Mouse (Mus musculus): Measurements from ENCODE around the gene Klhdc9.
"Not testable (repeated sequence)": the region's sequence is repeated elsewhere in the genome, so short reads cannot be mapped to it uniquely, and the experiment has no call there.

The Klhdc9 gene

DNA sequence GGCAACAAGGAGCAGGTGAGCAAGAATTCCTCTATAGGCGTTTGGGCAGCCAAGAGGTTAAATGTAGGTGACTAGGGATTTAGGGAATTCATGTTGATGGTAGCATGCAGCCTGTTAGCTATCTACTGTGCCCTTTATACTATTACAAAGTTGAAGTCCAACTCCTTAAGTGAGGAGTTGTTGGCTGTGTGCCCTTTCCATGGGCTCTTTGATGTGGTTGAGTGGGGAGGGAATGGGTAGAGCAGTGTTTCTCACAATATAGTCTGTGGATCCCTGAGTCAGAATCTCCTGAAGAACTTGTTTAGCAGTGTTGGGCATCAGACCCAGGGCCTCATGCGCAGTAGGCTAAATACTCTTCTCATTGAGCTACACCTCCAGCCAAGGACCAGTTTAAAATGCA, 3.8 kb downstream of the Klhdc9 start:
- DNase-seq (ENCODE audit: low spot score in 2 of 2) = no peak

DNA sequence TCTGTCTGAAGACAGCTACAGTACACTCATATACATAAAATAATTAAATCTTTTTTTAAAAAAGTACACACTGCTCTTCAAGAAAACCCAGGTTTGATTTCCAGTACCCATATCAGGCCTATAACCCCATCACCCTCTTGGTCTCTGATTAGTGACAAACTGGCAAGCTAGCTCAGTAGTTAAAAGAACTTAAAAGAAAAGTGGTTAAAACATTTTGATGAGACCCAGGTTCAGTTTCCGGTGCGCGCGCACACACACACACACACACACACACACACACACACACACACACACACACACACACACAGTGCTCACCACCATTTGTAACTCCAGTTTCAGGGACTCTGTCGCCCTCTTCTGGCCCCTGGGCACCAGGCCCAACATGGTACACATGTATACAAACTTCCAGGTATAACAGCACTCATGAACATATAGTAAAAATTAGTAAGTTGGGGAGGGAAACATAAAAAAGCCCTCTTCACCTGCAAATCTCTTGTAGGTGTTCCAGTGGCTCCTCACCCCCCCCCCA, 4.7 kb downstream of the Klhdc9 start:
- DNase-seq (ENCODE audit: low spot score in 2 of 2) = peak; percentile 51 to 63

DNA sequence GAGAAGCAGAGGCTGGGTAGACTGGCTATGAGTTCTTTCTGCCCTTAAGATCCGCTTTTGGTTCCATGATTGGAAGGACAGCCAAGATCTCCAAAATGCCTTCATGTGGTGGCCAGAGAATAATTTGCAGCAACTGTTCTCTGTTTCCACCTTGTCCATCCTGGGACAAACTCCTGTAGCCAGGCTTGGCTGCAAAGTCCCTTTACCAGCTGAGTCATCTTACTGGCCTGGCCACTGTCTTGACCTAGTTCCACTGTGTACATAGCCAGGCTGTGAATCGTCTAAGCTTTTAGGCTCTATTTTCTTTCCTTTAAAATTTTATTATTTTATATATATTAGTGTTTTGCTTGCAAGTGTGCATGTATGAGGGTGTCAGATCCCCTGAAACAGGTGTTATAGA, 11.4 kb downstream of the Klhdc9 start:
- no peak for DNase-seq (ENCODE audit: low spot score in 2 of 2)

DNA sequence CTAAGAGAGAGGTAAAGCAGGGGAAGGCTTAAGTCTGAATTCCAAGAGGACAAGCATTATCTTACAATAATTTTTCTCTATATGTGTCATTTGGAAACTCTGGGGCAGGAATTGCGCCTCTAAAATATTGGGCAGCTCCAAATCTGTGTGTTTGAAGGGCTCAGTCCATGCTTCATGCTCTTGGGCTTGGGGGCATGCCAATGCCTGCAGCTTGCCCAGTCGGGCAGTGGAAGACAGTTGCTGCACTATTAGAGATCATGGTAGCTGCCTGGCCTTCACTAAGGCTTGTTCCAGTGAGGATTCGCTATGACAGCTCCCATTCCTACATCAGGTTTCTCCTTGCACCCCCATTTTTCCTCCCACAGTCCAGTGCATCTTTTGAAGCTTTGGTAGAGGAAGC, 11.9 kb downstream of the Klhdc9 start:
- DNase-seq (ENCODE audit: low spot score in 2 of 2) = no peak

DNA sequence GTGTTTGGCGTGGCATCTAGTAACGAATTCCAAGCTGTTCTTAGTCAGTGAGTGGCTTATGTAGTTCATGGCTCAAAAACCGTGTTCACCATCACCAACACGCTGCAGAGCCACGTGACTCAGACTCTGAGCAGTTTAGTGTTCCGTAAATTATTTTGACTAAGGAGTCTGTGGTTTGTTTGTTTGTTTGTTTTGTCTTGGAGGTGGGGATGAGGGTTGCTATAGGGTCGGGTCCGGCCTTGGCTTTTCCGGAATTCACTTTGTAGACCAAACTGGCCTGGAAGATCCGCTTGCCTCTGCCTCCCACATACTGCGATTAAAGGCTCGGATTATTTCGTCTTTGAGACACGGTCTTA, 14.5 kb downstream of the Klhdc9 start:
- no peak for DNase-seq (ENCODE audit: low spot score in 2 of 2)

DNA sequence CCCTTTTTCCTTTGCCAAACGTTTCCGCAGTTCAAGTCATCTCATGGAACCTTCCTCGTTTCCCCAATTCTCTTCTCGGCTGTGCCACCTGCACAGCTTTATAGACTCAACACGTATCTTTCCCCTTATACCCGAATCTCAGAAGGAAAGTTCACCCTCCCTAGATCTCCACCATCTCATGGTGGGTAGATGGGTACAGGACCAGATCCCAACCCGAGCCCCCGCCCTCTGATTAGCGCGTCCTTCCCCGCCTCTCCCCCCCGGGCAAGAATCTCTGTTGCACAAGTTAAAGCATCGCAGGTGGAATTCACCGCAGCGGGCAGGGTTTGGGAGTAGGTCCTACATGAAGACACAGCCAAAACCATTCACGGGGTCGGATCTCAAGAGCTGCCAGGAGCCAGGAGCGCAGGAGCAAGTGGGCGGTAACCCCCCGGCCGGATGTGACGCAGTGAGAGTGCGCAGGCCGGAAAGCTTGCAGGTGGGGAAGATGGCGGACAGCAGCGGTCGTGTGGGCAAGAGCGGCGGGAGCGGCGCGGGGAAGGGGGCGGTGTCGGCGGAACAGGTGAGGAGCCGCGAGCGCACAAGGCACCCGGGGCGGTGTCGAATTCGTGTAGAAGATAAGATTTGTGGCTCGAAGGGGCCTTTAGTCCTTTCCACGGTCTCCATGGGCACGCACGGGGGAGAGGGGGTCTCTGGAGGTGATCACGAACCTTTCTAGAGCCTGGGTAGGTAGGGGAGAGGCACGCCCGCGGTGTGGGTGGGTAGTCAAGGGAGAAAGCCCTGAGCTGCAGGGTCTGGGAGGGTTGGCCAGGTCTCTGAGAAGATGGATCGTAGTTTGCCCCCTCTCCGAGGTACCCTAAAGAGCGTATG, 15.1 kb downstream of the Klhdc9 start, which contains the start of the genes Nit1 and Pfdn2:
TSS of gene Nit1 (minus strand) at position 422 of the 870 bp plus-strand sequence.
TSS of gene Pfdn2 (plus strand) at position 446 of the 870 bp plus-strand sequence.
- DNase-seq (ENCODE audit: low spot score in 2 of 2) = peak; percentile 80 to 85

DNA sequence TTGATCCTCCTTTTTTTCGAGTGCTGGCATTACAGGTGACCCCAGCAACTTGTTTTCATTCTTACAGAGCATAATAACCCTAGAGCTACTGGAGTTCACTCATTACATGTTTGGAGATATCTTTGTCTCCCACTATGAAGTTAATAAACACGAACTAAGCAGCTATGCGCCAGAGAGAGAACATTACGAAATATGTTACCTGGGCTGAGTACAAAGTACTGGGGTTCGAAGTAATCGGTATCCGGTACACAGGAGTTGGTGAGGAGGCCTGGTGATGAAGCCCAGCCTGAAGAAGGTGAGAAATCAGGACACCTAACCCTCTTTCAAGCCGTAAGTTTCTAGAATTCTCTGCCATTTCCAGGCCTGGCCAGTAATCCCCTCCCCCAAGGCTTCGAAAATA, 15.9 kb downstream of the Klhdc9 start:
- no peak for DNase-seq (ENCODE audit: low spot score in 2 of 2)

DNA sequence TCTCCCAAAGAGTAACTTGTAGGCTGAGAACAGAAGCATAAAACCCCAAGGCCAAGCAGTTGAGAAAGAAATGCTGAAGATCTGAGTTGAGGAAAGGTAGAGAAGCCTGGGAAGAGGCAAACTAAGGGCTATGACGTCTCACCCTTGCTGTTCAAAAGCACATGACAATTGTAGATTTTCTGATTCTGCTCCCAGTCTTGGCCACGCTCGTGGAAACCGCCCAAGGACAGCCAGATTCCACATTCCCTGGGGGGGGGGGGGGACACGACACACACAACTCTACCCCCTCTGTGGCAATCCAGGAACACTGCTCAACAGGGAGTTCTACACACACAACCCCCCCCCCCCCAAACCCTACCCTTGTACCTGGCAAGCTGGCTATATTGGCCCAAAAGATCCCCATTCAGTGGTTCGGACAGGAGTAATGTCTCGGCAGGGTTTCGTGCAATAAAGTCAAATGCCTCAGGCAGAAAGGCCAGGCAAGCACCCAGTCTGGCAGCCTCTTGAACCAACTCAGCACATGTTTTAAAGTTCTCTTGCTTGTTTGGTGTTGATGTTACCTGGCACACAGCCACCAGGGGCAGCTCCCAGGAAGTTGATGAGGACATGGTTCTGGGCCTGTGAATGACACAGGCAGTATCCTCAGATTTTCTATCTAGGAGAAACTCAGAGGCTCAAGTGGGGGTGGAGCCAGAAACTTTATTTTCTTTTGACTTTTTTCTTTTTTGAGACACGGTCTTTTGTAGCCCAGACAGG, 16.5 kb downstream of the Klhdc9 start:
- DNase-seq (ENCODE audit: low spot score in 2 of 2) = no peak

DNA sequence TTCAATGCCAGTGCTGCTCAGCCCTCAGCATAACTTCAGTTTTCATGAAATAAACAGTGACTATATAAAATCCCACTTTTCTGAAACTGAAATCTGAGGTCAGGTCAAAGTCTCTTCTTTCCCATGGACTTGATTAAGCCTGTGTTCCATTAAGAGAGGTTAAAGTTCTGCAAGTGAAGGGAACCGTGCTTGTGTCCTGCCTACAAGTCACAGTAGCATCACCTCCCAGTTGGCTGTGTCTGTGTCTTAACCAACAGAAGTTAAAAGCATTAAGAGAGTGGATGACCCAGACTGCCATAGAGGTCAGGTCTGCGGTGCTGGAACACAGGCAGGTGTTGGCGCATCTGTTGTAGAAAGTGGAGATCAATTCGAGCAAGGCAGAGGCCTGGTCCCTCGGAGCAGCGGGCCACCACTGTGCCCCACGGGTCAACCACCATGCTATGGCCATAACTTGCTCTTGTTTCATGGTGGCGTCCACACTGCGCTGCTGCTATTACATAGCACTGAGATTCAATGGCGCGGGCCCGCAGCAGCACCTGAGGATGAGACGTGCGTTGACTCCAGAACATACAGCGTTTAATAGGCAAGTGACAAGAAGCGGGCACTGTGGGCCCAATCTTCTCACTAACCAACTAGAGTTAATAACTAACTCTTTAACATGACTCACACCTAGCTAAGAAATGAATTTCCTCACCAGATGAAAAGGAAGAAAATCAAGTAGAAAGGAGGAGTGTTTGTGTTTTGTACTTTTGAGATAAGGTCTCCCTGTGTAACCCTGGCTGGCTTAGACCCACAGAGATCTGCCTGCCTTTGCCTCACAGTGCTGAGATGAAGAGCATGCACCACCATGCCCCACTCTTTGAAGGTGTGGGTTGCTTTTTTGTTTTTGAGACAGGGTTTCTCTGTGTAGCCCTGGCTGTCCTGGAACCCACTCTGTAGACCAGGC, 18.1 kb downstream of the Klhdc9 start:
- DNase-seq (ENCODE audit: low spot score in 2 of 2) = no peak

DNA sequence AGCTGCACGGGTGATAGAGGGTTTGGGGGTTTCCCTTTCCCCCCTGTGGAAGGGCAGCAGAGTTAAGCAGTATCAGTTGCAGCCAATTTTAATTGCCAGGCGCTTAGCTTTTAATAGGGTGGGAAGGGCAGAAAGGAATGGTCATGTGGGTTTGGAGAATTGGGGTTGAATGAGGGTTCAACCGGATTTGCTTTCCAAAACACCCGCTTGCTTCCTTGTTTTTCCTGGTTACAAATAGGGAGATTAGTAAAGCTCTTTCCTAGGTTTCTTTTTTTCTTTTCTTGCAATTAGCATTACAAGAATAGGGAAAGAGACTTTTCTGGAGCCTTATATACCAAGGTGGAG, 30.4 kb downstream of the Klhdc9 start:
- DNase-seq (ENCODE audit: low spot score in 2 of 2) = peak in 1 of 2 experiments; percentile 26

DNA sequence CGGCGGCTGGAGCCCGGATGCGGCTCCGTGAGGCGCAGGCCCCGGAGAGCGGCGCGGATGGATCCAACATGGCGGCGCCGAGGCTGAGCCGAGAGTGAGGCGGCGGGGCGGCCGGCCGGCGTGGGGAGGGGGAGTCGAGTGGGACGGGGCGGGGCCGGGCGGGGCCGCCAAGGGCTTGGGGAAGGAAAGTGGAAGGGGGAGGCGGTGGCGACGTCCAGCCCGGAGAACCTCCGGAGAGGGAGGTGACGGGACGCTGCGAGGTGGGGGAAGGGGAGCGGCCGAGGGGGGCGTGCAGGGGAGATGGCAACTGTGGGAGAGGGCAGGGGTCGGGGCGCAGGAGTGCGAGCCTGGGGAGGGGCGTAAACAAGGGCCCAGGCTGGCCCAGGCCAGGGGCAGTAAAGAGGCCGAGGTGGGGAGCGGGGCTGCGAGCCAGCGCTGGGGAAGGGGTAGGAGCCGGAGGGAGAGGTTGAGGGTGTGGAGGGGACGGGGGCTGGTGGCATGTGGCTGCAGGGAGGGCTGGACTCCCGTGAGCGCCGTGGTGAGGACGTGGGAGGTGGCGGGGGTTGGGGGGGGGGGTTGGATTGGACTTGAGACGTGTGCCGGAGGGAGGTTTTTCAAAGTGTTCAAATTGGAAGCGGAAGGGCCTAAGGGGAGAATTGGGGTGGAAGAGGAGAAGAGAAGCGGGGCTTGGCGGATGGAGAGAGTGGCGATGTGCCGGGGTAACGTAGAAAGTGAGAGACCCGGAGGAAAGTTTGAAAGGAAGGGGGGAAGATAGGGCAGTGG, 31.0 kb downstream of the Klhdc9 start:
- DNase-seq (ENCODE audit: low spot score in 2 of 2) = peak; percentile 13 to 21

DNA sequence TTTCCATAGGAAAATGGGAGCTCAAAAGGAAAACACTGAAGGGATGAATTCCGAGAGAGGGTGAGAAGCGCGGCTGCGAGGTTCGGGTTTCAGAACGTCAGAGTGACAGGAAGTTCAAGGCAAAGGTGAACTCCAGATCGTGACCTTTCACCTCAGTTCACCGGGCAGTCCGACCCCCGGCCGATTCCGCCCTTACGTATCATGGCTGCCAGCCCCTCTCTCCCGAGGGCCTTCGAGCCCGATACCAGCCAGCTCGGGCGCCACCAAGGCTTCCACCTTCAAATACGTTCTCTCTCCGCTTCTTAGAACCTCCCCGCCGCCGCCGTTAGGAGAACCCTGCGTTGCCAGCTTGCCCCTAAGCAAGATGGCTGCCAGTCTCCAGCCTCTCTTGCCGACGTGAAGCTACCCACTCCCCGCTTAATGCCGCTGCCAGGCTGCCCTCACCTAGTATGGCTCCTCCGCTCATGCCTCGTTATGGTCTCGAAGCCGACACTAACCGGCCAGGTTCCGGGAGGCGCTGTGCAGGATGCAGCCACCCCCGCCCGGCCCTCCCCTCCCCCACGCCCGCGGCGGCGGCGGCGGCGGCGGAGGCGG, 31.7 kb downstream of the Klhdc9 start, which contains the start of gene Dedd:
TSS of gene Dedd (plus strand) at position 307 of the 594 bp plus-strand sequence.
- peak; percentile 90 to 92 for DNase-seq (ENCODE audit: low spot score in 2 of 2)

DNA sequence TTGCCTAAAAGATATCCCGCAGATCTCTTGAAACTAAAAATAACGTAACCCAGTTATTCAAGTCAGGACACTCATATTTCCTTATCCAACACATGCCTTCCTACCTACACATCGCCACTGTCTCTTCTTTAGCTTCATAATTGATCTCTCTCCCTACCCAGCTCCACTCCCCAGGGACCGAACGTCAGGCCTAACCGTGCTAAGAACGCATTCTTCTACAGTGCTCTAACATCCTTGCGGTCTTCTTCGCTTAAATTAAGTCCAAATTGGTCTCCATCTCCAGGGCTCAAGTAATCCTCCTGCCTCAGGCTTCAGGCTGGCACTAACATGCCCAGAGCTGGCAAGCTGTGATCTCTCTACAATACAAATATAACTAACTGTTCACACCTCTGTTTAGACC, 32.4 kb downstream of the Klhdc9 start:
- DNase-seq (ENCODE audit: low spot score in 2 of 2) = no peak

DNA sequence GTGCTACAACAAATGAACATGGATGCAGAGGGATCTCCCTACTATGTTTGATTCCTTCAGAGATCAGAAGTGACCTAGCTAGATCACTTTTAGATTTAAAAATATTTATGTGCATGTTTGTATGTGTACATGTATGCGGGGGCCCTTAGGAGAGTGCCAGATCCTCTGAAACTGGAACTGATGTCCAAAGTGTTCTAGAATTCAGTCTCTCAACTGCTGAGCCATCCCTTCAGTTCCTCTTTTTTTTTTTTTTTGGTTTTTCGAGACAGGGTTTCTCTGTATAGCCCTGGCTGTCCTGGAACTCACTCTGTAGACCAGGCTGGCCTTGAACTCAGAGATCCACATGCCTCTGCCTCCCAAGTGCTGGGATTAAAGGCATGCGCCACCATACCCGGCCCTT, 34.0 kb downstream of the Klhdc9 start:
- not testable (repeated sequence) for DNase-seq (ENCODE audit: low spot score in 2 of 2)

DNA sequence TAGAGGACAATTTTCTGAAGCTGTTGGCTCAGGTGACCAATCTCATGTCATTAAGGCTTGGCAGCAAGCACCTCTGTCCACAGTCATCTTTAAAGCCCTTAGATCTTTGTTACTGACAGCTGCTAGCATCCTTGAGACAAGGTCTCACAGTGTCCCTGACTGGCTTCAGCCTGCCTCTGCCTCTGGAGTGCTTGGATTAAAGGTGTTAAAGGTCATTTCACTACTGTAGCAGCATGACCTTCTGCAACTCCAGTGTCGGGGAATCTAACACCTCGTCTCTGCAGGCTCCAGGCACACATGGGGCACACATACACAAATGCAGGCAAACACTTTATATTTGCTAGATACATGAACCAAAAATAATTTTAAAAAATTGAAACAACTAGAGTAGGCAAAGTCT, 35.0 kb downstream of the Klhdc9 start:
- DNase-seq (ENCODE audit: low spot score in 2 of 2) = no peak

DNA sequence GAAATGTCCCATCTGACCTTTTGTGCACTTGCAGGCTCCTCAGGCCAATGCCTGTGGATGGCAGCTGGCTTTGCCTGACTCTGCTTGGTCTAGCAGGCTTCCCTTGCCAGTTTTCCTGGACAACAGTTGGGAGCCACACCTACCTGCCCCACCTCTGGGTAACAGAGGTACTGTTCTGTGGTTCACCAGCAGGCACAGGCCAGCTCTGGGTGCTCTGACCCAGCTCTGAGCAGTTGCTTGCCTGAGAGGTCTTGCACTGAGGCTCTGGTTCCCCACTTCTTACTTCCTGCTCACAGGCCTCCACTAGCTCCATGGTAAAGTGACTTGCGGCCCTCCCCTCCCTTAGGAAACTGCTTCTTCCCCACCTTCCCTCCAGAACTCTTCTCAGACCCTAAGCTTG, 38.6 kb downstream of the Klhdc9 start:
- DNase-seq (ENCODE audit: low spot score in 2 of 2) = no peak

DNA sequence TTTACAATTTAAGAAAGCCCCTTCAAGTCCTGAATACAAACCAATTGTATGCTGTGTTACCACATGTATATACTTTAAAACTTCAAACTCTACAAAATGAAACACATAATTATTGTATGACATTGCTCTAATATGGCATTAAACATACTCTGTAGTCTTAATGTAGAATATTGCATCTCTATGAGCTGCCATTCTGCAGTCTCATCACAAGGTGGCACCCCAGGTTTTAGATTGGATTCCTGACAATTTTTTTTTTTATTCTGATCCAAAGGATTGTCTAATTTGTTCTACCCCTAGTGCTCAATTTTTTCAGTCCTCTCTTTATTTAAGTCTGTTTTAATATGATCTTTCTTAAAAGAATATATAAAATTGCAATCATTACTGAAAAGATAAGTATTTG, 39.2 kb downstream of the Klhdc9 start:
- peak in 1 of 2 experiments; percentile 18 for DNase-seq (ENCODE audit: low spot score in 2 of 2)

DNA sequence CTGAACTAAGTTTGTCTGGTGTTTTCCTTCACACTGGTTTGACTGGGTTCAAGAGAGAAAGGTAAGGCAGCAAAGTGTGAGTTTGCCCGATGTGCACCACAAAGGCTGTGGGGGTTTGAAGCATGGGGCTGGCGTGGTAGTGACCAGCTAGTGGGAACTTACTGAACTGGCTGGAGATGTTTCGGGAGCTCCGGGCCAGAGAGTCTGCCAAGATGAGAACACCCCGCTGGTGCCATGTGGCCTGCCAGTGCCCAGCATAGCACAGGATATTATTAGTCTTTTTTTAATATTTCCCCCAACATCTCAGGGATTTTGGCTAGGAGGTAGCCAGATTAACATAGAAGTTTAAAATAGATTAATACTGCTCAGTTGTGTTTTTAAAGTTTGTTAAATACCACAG, 40.4 kb downstream of the Klhdc9 start:
- DNase-seq (ENCODE audit: low spot score in 2 of 2) = no peak

DNA sequence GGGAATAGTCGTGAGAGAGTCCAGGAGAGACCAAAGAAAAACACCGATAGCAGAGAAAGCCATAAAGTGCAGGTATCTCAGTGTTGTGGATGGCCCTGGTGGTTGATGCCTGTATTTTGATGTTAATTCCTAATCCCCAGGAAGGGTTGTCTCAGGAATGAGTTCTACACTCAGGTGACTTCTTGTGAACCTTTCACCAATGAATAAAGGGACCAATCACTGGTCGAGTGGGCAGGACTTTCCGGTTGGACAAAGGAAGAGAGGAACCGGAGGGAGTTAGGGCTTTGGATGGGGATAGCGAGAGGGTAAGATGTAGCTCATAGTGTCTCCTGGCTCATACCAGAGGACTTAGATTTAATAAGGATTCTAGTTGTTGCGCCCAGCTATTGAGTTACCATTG, 40.9 kb downstream of the Klhdc9 start:
- DNase-seq (ENCODE audit: low spot score in 2 of 2) = no peak

DNA sequence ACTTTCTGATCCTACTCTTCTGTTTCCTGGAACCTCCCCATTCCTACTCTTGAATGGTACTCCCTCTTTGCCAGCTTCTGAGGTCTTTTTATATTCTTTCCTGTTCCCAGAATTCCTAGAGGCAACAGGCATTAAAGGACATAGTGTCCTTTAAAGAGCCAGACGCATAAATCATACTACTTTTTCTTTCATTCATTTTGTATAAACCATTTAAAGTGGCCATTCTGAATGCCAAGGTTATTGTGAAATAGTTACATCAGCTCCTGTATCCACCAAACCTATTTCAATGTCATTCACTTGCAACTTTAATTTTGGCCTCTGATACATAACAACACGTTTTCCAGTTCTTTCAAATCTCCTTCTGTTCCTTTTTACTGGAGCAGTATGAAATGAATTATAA, 51.3 kb downstream of the Klhdc9 start:
- no peak for DNase-seq (ENCODE audit: low spot score in 2 of 2)
